Mouse (Mus musculus) megakaryocyte, adult 5-6 weeks (primary cell): ENCODE results near the gene Dusp6. TPM values are rescaled to one million over a fixed set of nuclear protein-coding genes. Genes with fewer than 3 reads are reported as not detected.

Experiments
- ATAC-seq: 2 replicates; pipeline ENCODE4 v1.8.0; 2016; ENCODE audit warnings: mild to moderate bottlenecking, inconsistent platforms; ENCODE audit not compliant: poor library complexity, severe bottlenecking
- total RNA-seq, 2 experiments: library from RNA; stranded (forward) in 1 of 2; stranded (reverse) in 1 of 2; fragments of 153-499, 151-499 nt in 1 of 2; fragments of 221-1000, 200-1000 nt in 1 of 2; gene quantifications; 2 replicates each; pipeline versions ENCODE4 v1.2.3 to v1.2.4; 2015 to 2017

Gene Dusp6
- total RNA-seq, 2 experiments from 2014 or later = 43.1 to 51.1 TPM

- ATAC-seq = peak; percentile 67
Measured at GRCm38 (mm10) chr10:99270406-99270805, 7.4 kb downstream of the Dusp6 start.

- no peak for ATAC-seq
Measured at GRCm38 (mm10) chr10:99271016-99271415, 8.0 kb downstream of the Dusp6 start.

DNA sequence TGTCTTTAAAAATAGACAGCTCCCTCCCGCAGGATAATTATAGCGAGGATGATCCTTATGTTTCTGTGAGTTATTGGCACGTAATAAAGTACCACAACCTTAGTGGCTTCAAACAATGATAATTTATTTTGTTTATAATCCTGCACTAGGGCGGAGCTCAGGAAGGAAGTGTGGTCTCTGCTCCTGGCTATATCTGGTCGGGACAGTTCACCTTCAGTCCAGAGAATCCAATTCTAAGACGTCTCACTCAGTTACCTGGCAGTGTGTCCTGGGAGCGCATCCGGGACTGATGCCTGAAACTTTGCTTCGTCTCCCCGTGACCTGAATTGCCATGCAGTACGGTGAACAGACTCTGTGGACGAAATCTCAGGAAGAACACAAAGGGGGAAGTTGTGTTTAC, 10.0 kb downstream of the Dusp6 start:
- no peak for ATAC-seq

- ATAC-seq = no peak
Measured at GRCm38 (mm10) chr10:99274640-99275039, 11.6 kb downstream of the Dusp6 start.

- ATAC-seq = no peak
Measured at GRCm38 (mm10) chr10:99279067-99279880, 16.2 kb downstream of the Dusp6 start.

DNA sequence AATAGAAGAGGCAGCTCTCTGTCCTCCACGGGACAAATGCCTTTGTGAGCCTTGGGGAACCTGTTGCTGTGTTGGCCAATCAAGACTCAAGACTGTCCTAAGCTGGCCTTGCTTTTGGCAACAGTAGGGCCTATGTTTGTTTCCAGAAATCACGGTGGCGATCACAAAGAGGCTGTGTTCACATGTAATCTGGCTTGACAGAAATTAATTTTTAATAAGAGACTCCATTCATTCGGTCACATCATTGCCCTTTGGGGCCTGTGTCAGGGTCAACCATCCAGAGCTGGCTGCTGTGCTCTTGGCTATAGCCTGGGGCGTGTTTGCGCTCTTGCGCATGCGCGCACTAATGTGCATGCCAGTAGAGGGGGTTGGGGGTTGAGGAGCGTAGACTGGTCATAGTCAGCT, 21.0 kb downstream of the Dusp6 start:
- ATAC-seq = no peak

DNA sequence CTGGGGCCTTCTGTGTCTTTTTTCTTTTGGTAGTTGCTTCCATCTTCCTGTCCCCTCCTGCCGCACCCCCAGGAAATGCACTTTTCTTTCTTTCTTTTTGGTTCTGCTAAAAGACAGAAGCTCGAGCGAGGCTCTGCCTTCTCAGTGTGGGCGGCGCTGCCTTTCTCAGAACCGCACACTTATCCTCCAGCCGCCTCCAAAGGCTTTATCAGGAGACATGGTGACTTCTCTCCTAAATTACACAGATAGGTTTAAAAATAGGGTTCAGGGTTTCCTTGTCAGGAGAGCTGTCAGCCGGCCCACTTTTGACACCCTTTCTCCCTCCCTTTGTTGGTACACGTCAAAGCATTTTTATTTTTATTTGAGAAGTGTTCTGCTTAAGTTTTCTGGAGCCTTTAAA, 21.9 kb downstream of the Dusp6 start:
- ATAC-seq = no peak

- ATAC-seq = no peak
Measured at GRCm38 (mm10) chr10:99285759-99286158, 22.7 kb downstream of the Dusp6 start.

GRCm38 (mm10) chr10:99286213-99286612, 23.2 kb downstream of the Dusp6 start:
- ATAC-seq = no peak

DNA sequence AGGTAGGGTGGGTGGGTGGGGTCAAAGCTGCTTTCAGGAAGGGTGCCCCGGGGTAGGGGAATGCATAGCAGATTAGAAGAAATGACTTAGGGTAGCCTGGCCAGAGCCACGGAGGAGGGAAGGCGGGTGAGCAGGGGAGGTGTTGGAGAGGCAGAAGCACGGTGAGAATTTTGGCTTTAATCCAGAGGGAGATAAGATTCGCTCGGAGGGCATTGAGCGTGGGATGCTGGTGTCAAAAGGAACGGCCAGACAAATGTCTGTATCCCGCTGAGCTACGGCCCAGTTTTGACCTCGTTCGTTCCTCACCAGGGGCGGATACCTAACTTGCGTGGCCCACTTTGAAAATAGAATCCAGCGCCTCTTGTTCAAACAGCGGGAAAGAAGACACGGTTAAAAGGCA, 23.8 kb downstream of the Dusp6 start:
- ATAC-seq = peak; percentile 35; the same call in 1 of the 2 replicates

- no peak for ATAC-seq
Measured at GRCm38 (mm10) chr10:99287206-99287605, 24.2 kb downstream of the Dusp6 start.

GRCm38 (mm10) chr10:99289176-99289575, 26.1 kb downstream of the Dusp6 start:
- no peak for ATAC-seq

DNA sequence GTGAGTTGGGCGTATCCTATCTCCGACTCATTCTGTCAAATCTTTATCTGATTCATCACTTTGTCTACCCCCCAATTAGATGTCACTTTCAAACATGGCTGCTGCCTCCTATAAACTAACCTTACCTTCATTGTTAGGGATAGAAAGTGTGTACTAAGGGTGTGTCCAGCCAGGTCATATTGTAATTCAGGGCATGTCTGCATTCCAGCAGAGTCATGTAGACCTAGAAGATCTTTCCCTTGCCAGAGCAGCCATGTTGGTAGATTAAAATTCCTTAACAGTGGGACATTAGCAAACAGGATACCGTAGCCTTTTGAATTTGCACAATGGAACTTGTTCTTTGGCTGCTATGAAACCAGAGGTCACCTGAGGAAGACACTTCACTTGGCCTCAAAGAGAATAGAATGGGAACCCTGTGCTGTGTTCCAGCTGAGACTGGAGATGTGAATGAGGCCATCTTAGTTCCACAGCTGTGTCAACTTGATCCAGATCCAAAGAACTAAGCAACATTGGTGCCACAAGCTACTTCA, 30.1 kb downstream of the Dusp6 start:
- no peak for ATAC-seq

GRCm38 (mm10) chr10:99297721-99298120, 34.7 kb downstream of the Dusp6 start:
- ATAC-seq = no peak

- ATAC-seq = no peak
Measured at GRCm38 (mm10) chr10:99298328-99299295, 35.6 kb downstream of the Dusp6 start.

- ATAC-seq = no peak
Measured at GRCm38 (mm10) chr10:99299303-99299702, 36.3 kb downstream of the Dusp6 start.

DNA sequence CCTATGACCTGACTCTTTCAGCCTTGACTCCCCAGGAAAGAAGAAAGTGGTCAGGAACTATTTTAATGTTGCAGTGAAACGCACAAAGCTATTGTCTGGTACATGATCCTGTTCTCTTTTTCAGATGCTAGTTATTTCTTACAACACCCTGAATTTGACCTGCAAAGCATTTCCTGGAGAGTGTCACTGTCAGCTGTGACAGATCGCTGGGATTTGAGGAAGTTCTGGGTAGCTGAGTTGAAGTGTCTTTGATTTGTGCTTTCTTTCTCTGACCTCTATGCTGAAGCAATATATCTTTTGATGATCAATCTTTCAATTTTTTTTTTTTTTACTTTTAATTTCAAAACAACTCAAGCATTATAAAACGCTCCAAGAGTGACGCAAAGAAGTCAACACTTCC, 39.0 kb downstream of the Dusp6 start:
- ATAC-seq = peak; percentile 95

DNA sequence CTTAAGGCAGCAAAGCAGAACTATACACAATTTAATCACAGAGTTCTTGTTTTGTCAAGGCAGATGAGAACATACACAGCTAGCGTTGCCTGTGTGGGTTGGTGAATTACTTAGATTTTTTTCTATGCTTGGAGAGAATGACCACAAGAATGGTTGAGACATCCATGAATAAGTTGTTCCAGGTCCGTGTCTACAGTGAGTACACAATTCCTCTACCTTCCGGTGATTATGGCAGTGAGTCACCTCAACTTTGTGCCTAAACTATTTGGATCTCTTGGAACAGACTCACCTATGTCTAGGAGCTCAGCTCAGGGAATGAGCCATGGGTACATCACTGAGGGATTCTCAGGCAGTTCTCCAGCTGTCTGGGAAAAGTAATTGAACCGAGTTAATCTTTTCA, 45.8 kb downstream of the Dusp6 start:
- ATAC-seq = no peak

- ATAC-seq = no peak
Measured at GRCm38 (mm10) chr10:99309617-99310016, 46.6 kb downstream of the Dusp6 start.

GRCm38 (mm10) chr10:99310204-99310603, 47.2 kb downstream of the Dusp6 start:
- no peak for ATAC-seq

- no peak for ATAC-seq
Measured at GRCm38 (mm10) chr10:99311956-99312355, 48.9 kb downstream of the Dusp6 start.
